Mouse (Mus musculus) urinary bladder, postnatal 25 days (tissue): ENCODE measurements around the gene Crispld2.

Source experiments
- DNase-seq: peaks from one replicate; pipeline ENCODE4 v3.0.0; 2022; ENCODE audit warnings: low spot score

Crispld2 gene

DNA sequence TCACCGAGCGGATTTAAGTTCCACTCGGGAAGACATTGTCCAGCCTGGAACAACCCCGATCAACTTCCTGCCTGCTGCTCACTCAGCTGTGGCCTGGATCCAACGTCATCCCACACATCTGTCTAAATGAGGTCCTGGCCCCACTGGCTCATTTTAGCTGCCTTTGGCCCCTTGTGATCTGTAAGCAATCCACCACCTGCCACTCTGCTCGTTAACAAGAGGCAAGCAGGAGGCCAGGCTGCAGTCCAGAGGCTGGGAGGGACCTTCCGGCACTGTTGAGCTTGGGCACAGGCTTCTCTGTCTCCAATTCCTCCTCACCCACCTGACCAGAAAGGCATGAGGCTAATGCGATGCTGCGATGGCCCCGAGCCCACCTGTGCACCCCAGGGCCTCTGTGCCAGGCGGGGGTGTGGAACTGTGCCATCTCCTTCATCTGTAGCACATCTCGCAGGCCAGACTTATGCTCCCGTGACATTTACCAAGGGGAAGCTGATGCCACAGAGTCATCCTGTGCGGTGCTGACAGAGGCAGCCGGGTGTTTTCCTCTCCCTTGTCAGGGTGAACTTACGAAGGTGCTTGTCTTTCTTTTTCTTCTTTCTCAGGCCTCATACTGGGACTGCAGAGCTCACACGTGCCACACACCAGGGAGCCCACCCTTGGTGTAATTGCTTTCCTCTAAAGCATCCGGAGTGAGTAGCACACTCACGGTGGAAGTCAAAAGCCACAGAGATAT lies 75.9 kb downstream of the Crispld2 start:
- DNase-seq, result no peak

DNA sequence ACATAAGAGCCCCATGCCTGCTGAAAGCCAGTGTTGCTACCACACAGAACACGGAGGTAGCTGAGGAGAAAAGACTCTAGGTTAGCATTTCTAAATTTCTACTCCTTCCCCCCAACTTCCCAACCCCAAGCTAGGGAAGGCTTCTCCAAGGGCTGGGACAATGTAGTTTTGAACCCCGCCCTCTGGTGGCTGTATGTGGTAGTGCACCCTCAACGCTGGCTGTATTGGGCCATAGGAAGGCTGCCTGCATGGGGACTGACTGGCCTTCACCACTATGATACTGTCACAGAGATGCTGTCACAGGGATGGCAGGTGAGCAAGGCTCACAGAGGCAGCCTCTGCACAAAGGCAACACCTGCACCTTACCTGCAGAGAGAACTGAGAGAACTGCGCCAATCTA lies 79.4 kb downstream of the Crispld2 start:
- peak; percentile 83 for DNase-seq

DNA sequence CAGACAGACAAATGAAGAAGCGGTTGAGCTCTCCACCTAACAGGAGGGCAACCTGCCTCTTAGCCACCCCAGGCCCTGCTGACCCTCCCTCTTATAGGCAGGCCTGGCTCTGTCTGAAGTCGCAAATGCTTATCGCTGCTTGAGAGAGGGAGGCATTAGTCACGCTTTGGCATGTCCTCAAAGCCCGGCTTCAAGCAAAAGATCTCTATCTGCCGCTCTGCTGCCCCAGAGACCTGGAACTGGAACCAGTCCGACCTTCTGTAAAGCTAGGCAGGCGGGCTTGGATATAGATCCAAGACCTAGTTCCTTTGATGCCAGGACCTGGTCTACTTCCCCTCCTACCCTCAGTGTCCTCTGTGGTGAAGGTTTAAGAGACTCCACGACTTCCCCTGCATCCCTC lies 80.0 kb downstream of the Crispld2 start:
- DNase-seq, result peak; percentile 52

DNA sequence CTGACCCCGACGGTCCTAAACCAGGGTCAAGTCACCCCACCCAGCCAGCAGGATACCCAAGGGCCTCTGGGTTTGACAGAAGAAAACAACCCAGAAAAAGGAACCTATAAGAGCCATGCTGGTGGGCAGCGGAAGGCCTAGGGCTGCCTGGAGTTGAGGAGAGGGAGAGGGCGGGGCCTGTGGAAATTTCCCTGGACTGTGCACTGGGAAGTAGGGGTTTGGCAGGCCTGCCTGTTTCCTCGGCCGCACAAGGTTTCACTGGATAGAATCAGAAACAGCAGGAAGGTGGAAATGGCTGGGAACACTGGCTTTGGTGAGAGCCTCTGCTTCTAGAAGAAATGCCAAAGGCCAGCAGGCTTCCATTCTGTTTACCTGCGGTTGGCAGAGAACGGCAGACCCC lies 80.6 kb downstream of the Crispld2 start:
- DNase-seq, result no peak

DNA sequence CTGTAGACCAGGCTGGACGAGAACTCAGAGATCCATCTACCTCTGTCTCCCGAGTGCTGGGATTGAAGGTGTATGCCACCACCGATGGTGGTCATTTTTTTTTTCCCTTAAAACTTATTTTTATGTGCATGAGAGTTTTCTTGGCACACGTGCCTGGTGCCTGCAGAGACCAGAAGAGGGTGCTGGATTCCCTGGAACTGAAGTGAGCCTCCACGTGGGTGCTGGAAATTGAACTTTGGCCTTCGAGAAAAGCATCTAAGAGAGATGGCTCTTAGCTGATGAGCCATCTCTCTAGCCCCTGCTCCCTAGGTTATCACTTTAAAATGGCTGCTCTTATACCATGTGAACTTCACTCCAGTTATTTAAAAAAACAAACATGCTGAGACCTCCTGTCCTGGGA lies 82.3 kb downstream of the Crispld2 start:
- no peak for DNase-seq

DNA sequence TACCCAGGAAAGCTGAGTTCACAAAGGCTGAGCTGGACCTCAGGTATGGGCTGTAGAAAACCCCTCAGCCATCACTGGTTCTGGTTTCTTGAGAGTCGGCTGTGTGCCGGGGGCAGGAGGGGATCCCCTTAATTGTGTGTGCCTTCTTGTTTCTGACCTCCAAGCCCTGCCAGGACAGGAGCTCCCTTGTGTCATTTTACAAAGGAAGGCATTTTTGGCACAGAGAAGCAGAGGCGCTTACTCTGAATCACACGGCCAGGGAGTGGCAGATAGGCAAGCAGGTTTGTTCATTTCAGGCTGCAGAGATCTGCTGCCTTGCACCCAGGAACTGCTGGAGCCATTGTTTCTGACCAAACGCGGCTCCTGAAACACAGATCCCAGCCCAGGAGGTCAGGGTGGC lies 83.1 kb downstream of the Crispld2 start:
- DNase-seq, result no peak

DNA sequence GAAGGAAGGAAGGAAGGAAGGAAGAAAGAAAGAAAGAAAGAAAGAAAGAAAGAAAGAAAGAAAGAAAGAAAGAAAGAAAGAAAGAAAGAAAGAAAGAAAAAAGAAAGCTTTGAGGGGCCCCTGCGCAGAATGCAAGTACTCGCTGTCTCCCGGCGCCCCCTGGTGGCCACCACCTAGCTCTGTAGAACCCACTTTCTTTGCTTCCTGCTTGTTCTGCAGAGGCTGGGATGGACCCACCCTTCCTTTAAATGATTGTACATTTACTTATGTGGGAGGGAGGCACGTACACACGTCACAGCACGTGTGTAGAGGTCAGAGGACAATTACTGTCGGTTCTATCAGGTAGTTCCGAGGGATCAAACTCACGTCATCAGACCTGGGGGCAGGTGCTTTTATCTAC lies 85.8 kb downstream of the Crispld2 start:
- DNase-seq, result peak; percentile 84

DNA sequence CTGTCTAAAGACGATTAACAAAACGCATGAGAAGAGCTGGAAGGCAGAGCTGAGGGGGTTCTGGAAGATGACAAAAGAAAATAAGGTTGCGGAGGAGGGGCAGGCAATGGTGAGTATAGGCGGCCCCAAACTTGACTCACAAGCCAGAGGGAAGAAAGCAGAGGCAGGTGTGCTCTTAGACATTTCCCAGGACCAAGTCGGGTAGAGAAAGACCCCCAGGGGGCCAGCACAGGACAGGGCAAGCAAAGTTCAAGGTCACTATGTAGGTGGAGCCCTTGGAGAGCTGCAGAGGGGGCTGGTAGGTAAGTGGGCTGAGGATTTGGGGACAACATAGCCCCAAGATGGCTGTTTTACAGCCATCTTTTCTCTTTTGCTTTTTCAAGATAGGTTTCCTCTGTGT lies 87.1 kb downstream of the Crispld2 start:
- no peak for DNase-seq

DNA sequence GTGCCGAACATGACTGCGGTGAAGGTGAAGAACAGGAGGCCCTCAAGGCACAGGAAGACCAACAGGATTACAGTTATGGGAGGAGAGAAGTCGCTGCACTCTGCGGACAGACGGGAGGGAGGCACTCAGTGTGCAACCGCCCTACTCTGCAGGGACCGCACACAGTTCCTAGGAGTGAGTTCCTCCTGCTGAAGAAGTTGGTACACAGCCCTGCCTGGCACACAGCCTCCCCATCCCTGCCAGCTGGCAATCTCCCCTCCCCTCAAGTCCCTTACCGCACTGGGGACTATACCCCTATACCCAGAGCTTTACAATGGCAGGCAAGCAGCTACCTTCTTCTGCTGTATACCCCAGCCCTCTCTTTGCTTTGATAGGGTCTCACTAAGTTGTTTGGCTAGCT lies 91.0 kb downstream of the Crispld2 start:
- DNase-seq, result no peak

DNA sequence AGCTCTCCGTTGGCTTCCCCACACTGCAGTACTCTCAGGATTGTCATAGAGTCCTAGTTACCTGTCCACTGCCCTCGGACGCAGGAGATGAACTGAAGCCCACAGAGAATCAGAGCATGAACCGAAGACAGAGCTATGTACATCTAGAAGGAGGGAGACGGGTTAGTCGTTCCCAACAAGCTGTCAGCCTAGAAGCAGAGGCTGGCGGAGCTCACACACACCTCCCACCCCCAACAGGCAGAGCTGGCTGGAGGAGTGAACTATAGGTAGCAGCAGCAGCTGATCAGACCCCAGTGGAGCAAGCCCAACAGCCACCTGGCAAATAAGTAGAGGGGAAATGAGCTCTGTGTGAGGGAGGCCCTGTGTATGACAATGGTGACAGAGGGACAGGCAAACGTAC lies 92.5 kb downstream of the Crispld2 start:
- no peak for DNase-seq

DNA sequence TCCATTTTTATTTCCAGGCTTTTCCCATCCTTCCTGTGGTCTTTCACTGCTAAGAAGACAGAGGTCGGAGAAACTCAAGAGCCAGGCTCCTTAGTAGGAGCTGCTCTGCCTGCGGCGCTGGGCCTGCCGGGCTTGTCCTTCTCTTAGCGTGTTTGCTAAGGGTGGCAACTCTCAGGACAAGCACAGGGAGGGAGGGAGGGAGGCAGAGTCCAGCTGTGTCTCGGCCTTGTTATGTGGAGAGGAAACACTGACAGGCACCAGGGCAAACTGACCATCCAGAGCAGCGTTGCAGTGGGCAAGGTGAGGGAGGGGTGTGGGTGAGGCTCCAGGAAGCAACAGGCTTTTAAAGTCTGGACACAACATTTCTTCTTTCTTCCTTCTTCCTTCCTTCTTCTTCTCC lies 97.3 kb downstream of the Crispld2 start:
- no peak for DNase-seq

DNA sequence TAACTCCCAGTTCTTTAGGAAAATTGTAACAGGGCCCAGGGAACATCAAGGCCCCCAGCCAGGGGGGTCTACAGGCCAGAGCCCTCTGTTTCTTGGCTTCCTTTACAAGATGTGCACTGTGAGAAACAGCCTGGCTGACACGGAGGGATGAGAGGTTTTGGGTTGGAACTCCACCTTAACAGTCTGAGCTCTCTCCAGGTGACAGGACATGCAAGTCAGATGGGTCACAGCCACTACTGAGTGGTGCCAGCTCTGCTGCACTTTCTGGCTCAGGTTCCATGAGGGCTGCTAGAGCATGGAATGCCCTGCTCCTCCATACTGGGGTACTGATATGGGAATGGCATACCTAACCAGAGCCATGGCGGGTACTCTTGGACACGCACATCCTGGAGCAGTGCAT lies 98.8 kb downstream of the Crispld2 start:
- DNase-seq, result no peak

DNA sequence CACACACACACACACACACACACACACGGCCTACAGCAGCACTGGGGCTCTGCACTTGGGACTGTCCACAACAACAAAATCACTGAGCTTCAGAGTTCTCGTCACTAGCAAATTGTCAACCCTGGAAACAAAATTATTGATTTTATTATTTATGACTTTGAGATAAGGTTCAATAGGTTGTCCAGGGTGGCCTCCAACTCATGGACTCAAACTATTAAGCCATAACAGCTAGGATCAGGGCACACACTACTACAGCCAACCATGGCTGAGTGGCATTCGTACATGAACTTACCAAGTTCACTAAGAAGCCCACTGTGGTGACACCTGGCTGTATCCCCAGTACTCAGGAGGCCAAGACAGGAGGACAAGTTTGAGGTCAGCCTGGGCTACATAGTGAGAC lies 100.9 kb downstream of the Crispld2 start:
- no peak for DNase-seq

DNA sequence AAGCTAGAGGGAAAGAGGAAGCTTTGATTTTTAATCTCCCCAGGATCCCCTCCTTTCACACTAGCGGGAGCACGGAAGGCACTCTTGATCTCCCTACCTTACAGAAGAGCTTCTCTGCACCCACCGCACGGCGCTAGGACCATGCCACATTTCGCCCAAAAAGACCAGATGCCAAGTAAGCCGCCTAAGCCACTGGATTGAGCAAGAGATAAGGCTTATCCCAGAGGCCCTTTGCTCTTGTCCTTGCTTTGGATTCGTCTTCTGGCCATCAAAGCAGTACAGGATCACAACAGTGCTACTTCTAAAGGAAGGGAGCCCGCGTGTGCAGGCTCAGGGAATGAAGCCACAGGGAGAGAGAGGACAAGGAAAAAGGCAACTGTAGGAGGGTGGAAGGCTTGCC lies 102.6 kb downstream of the Crispld2 start:
- no peak for DNase-seq

DNA sequence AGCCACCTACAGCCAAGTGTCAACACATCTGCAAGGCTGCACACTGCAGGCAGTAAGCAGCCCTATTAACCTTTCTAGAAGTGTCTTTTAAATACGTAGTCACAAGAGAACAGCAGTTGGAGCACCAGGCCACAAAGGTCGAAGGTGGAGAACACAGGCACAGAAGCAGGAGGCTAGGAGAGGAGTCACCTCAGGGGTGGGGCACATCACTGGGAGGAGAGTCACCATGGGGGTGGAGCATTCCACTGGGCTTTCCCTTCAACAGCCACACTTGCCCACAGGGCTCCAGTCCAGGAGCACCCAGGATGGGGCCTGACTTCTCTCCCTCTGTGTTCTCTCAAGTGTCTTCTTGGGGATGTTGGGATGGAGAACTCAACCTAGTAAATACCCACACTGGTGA lies 104.2 kb downstream of the Crispld2 start:
- no peak for DNase-seq

DNA sequence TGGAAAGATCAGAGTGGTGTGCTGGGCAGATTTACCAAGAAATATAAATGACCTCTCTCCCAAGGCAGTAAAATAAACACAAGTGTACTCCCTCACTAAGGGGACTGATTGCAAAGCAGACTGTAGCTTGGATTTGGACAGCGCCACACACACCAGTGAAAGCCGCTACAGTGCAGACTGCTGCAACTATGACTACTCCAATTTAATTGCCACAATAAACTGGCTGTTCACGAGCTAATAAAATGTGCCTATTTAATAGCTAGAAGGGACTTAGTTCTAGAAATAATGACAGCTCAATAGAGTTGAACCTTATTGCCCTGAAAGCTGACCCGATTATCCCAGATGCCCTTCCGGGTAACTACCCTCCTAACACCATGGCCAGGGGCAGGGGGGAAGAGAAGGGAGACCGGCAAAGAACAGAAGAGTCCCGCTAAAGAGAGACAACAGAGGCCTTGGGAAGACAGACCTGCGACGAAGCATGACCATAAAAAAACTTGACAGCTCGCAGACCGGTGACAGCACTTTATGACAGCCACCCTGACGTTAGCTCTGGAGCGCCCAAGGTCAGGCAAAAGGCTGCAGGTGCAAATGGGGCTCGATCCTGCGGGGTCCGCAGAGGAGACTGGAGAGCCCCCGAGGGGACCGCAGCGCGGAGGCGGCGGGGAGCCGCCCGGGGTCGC lies 108.3 kb downstream of the Crispld2 start:
- DNase-seq, result no peak

DNA sequence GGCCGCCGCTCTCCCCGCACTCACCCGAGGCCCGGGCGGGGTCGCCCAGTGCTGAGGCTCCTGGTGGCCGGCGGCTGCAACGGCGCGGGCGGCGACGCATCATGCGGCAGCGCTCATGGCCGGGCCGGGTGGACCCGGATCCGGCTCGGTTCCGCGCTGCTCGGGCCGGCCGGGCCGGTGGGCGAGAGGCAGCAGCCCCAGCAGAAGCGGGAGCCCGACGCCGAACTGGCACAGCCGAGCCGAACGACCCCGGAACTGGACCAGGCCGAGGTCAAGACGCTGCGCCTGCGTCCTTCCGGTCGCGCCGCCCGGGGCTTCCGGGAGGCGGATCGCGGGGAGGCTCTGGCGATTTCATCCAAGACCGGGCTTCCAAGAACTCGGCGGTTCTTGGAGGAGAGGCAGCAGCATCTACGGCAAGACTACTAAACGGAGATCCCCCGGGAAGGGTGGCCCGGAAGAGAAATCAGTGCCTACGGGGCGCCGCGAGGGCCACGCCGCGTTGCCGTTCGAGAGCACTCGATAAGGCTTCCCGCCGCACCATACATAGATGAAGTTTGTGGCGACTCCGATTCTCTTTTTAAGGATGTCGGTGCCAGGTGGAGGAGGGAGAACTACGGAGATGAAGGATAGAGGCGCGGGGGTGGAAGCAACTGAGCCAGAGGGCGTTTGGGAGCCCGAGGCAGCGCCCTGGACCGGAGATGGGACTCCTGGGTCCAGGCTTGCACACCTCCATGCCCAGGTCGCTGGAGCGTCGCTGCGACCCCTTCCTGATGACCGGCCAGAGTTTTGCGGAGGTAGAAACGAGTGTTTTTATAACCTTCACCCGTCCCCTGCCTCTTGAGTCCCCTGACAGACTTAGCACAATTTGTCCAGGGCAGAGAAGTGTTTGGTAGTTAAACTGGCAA lies 109.1 kb downstream of the Crispld2 start, which contains the start of gene Zdhhc7:
Gene Zdhhc7 (minus strand): TSS at position 415 of the 905 bp plus-strand sequence.
- peak; percentile 72 for DNase-seq
